Mouse (Mus musculus) hindbrain, embryonic 11.5 days (tissue): ENCODE measurements around the gene AL731706.2. TPM values are rescaled to one million over a fixed set of nuclear protein-coding genes. Genes with fewer than 3 reads are reported as not detected.

Experiments
- ATAC-seq: fragments of 200-750 bp; cut with Nextera tagmentation; 2 replicates; pipeline ENCODE4 v1.8.0; 2017; ENCODE audit warnings: mild to moderate bottlenecking, moderate TSS enrichment, moderate library complexity; ENCODE audit not compliant: low FRiP score
- DNase-seq: peaks from one replicate; pipeline ENCODE4 v3.0.0-alpha.2; 2015; ENCODE audit warnings: low spot score
- H3K27ac ChIP-seq: fragments of 300-500 bp; sonication (generic); 2 replicates; pipeline ENCODE4 v1.5.1; 2014; ENCODE audit warnings: mild to moderate bottlenecking, low read depth, low read length
- H3K27me3 ChIP-seq: fragments of 300-500 bp; sonication (generic); 2 replicates; pipeline ENCODE4 v1.6.1; 2014; ENCODE audit warnings: mild to moderate bottlenecking, low read length, moderate library complexity, mixed read lengths; ENCODE audit not compliant: control insufficient read depth, insufficient read depth
- H3K36me3 ChIP-seq: fragments of 300-500 bp; sonication (generic); 2 replicates; pipeline ENCODE4 v1.6.1; 2014; ENCODE audit warnings: mild to moderate bottlenecking, low read length, moderate library complexity, mixed read lengths; ENCODE audit not compliant: control insufficient read depth, insufficient read depth
- H3K4me1 ChIP-seq: fragments of 300-500 bp; sonication (generic); replicated peaks from 2 replicates; pipeline ENCODE4 v1.6.1; 2014; ENCODE audit warnings: low read length, mixed read lengths; ENCODE audit not compliant: control insufficient read depth, insufficient read depth
- H3K4me2 ChIP-seq: fragments of 300-500 bp; sonication (generic); replicated peaks from 2 replicates; pipeline ENCODE4 v1.6.1; 2014; ENCODE audit warnings: mild to moderate bottlenecking, low read depth, low read length
- H3K4me3 ChIP-seq: fragments of 300-500 bp; sonication (generic); 2 replicates; pipeline ENCODE4 v1.5.1; 2014; ENCODE audit warnings: low read depth, low read length
- H3K9ac ChIP-seq: fragments of 300-500 bp; sonication (generic); 2 replicates; pipeline ENCODE4 v1.6.1; 2014; ENCODE audit warnings: low read depth, low read length
- H3K9me3 ChIP-seq: fragments of 300-500 bp; sonication (generic); 2 replicates; pipeline ENCODE4 v1.6.1; 2016; ENCODE audit warnings: low read length; ENCODE audit not compliant: control insufficient read depth
- WGBS: fragments of 180-500 bp; shearing (Covaris S2); extraction: QIAGEN DNeasy Blood & Tissue Kit; methylation state at CpG from one replicate; pipeline ENCODE4 v1.1.7; 2014; 5-methylcytosine and 5-hydroxymethylcytosine counted together
- polyA plus RNA-seq: library from polyadenylated mRNA; unstranded; fragments of >200 nt; fragmentation: Nextera tagmentation; extraction: Ambion mirVana; gene quantifications from 2 replicates; pipeline ENCODE4 v1.2.1, GENCODE M21; 2014

The AL731706.2 gene
- 25.8 and 27.1 TPM in 2 replicates for polyA plus RNA-seq

DNA sequence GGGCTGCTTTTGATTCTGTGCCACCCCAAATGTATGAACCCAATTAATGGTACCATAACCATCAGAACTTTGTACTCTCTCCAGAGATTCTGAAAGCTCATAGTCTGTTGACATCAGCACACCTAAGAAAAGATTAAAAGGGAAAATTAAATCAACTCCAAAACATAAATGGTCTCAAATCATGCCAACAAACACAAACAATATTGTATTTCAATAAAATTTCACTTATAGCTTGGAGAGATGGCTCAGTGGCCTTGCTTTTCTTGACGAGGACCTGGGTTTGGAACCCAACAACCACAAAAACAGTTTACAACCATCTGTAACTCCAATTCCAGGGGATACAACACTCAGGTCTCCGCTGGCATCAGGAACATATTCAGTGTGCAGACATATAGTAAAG is at the start of gene AL731706.2:
Gene AL731706.2, minus strand, starts transcription at position 101 of the 400 bp plus-strand sequence.
- H3K4me1 ChIP-seq = no peaks in the 10 kb centered on the region
- H3K36me3 ChIP-seq = no peaks in the 10 kb centered on the region
- no peak within 1 kb of the TSS for H3K9ac ChIP-seq
- no peak within 1 kb of the TSS for H3K4me3 ChIP-seq
- ATAC-seq = no peak
- no peaks in the 10 kb centered on the region for H3K9me3 ChIP-seq
- no peak within 1 kb of the TSS for H3K27ac ChIP-seq
- no peaks in the 10 kb centered on the region for H3K27me3 ChIP-seq
- 95% methylated on average over 2 of the region's 2 CpGs for WGBS
- H3K4me2 ChIP-seq = no peak within 1 kb of the TSS
- no peak for DNase-seq

GRCm38 (mm10) chr2:136921003-136921408 is 35.5 kb upstream of the AL731706.2 start:
- Histone ChIP-seq H3K9me3 (no peaks in the 10 kb centered on the region), H3K4me2 (no peak overlapping the region), H3K27ac (no peak overlapping the region), H3K4me1 (no peaks in the 10 kb centered on the region), H3K27me3 (no peaks in the 10 kb centered on the region), H3K4me3 (no peak overlapping the region), H3K9ac (no peak overlapping the region), H3K36me3 (no peaks in the 10 kb centered on the region)
- DNase-seq (no peak), ATAC-seq (peak; percentile 25; the same call in 1 of the 2 replicates)
- 73% methylated on average over 4 of the region's 4 CpGs for WGBS

- Histone ChIP-seq H3K9ac (no peak overlapping the region), H3K4me2 (no peak overlapping the region), H3K27ac (no peak overlapping the region), H3K27me3 (no peaks in the 10 kb centered on the region), H3K36me3 (no peaks in the 10 kb centered on the region), H3K4me3 (no peak overlapping the region), H3K4me1 (no peaks in the 10 kb centered on the region), H3K9me3 (no peaks in the 10 kb centered on the region)
- ATAC-seq = no peak
- no peak for DNase-seq
- 91% methylated on average over 3 of the region's 3 CpGs for WGBS
These were observed 34.9 kb upstream of the AL731706.2 start for GRCm38 (mm10) chr2:136920257-136920993.

DNA sequence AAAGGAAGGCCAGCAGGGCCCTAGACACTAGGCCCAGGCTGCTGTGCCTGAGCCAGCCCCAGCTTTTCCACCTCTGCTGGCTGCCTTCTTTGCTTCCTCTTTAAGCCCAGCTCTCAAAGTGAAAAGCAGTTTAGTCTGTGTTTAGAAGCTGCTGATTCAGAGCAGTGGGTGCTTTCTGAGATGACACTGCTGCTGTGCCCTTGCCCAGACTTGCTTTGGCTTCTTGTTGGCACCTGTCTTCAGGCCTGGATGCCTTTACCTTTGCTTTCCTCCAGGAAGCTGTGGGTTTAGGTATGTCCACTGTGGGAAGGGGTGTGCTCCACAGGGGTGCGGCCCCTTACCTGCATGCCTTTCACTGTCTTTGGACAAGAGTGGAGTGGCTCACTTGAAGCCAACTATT is 34.0 kb upstream of the AL731706.2 start:
- Histone ChIP-seq H3K27me3 (no peaks in the 10 kb centered on the region), H3K4me1 (no peaks in the 10 kb centered on the region), H3K9ac (no peak overlapping the region), H3K36me3 (no peaks in the 10 kb centered on the region), H3K27ac (no peak overlapping the region), H3K9me3 (no peaks in the 10 kb centered on the region), H3K4me3 (no peak overlapping the region), H3K4me2 (no peak overlapping the region)
- DNase-seq (no peak), ATAC-seq (no peak)
- WGBS = 100% methylated on average over 1 of the region's 1 CpGs

DNA sequence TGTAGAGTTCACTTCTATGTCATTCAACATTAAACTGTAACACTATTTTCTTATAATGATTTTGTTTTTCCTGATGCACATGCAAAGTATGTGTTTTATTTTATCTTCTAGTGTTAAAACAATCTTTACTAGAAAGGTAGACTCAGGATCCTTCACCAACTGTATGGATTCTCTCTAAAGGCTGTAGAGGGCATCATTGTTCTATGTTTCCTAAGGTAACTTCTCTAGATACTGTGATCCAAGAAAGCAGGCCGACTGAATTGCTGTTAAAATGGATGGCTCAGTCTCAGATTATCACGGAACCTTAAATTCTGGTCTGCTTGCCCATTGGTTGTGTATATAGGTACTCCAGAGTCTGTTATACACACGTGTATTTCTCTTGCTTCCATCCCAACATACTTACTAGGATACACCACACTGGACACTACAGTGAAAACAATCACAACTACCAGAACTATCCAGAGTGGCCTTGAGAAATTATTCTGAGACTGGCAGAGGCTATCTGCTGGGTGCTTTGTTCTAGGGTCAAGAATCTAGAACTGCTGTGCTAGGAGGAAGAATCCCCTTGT is 28.9 kb upstream of the AL731706.2 start:
- H3K9ac ChIP-seq = no peak overlapping the region
- H3K27ac ChIP-seq = no peak overlapping the region
- WGBS = 64% methylated on average over 3 of the region's 3 CpGs
- H3K4me3 ChIP-seq = no peak overlapping the region
- no peak for DNase-seq
- ATAC-seq = no peak
- no peak overlapping the region for H3K4me2 ChIP-seq
- no peaks in the 10 kb centered on the region for H3K36me3 ChIP-seq
- no peaks in the 10 kb centered on the region for H3K9me3 ChIP-seq
- no peaks in the 10 kb centered on the region for H3K27me3 ChIP-seq
- H3K4me1 ChIP-seq = 0 out of 2 replicates have a peak, but pooled peaks cover 3% of the 10 kb centered on the region

DNA sequence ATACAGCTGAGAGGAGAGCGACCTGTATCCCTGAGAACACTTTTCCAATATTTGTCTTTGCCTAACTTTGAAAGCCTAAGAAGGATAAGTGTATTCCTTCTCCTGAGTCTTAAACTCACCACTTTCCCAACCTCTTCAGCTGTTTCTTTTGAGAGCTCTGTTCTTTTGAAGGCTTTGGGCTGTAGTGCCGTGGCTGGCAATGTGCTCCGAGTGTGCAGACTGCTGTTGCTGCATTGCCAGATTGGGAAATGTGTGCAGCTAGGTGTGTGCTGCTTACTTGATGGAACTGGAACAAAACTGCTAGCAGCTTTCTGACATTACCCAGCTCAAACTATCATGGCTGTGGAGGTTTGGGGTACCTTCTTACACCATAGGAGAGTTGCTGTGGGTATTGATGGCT is 27.5 kb upstream of the AL731706.2 start:
- 39% methylated on average over 3 of the region's 3 CpGs for WGBS
- Histone ChIP-seq H3K9ac (no peak overlapping the region), H3K27me3 (no peaks in the 10 kb centered on the region), H3K4me3 (no peak overlapping the region), H3K36me3 (no peaks in the 10 kb centered on the region), H3K9me3 (no peaks in the 10 kb centered on the region), H3K27ac (no peak overlapping the region), H3K4me2 (no peak overlapping the region), H3K4me1 (0 out of 2 replicates have a peak, but pooled peaks cover 3% of the 10 kb centered on the region)
- ATAC-seq (no peak), DNase-seq (no peak)

DNA sequence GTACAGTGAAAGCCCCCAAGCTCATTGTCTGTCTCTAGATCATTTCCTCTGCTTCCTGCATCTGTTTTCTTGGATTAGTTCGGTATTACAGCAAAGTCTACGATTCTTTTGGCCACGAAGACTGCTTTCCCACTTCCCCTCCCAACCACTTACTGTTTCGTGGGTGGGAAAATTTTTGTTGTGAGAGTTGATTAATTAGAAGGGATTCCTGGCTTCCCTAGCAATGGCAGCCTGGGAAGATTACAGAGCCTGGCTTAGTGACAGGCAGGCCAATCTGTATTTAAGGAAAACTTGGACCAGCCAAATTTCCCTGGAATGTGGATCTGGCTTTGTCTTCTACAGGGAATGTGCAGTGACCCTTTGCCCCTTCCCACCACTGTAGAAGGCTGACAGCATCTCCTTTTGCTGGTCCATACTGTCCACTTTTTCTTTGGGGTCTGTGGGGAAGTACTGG is 26.5 kb upstream of the AL731706.2 start:
- Histone ChIP-seq H3K27me3 (no peaks in the 10 kb centered on the region), H3K4me2 (no peak overlapping the region), H3K4me1 (0 out of 2 replicates have a peak, but pooled peaks cover 3% of the 10 kb centered on the region), H3K36me3 (no peaks in the 10 kb centered on the region), H3K9ac (no peak overlapping the region), H3K27ac (no peak overlapping the region), H3K4me3 (no peak overlapping the region), H3K9me3 (no peaks in the 10 kb centered on the region)
- DNase-seq = peak; percentile 25
- peak; percentile 43; the same call in 1 of the 2 replicates for ATAC-seq
- 29% methylated on average over 4 of the region's 4 CpGs for WGBS

GRCm38 (mm10) chr2:136909298-136909697 is 23.8 kb upstream of the AL731706.2 start:
- H3K27ac ChIP-seq = no peak overlapping the region
- 0 out of 2 replicates have a peak, but pooled peaks cover 3% of the 10 kb centered on the region for H3K4me1 ChIP-seq
- H3K9me3 ChIP-seq = no peaks in the 10 kb centered on the region
- H3K9ac ChIP-seq = no peak overlapping the region
- WGBS = 75% methylated on average over 2 of the region's 2 CpGs
- no peak overlapping the region for H3K4me3 ChIP-seq
- ATAC-seq (no peak), DNase-seq (no peak)
- no peaks in the 10 kb centered on the region for H3K27me3 ChIP-seq
- no peaks in the 10 kb centered on the region for H3K36me3 ChIP-seq
- no peak overlapping the region for H3K4me2 ChIP-seq

GRCm38 (mm10) chr2:136908596-136908995 is 23.1 kb upstream of the AL731706.2 start:
- Histone ChIP-seq H3K4me2 (no peak overlapping the region), H3K9me3 (no peaks in the 10 kb centered on the region), H3K4me3 (no peak overlapping the region), H3K27me3 (no peaks in the 10 kb centered on the region), H3K36me3 (no peaks in the 10 kb centered on the region), H3K4me1 (0 out of 2 replicates have a peak, but pooled peaks cover 3% of the 10 kb centered on the region), H3K9ac (no peak overlapping the region), H3K27ac (no peak overlapping the region)
- 75% methylated on average over 3 of the region's 3 CpGs for WGBS
- DNase-seq (no peak), ATAC-seq (no peak)
